Mouse (Mus musculus) heart, postnatal 0 days (tissue): Measurements from ENCODE around the gene Setdb1. TPM values are rescaled to one million over a fixed set of nuclear protein-coding genes. Genes with fewer than 3 reads are reported as not detected.
A peak's percentile ranks its signal among the peaks of the same experiment; 100 is the strongest.

Experiments
- ATAC-seq: fragments of 200-750 bp; cut with Nextera tagmentation; 2 replicates; pipeline ENCODE4 v1.8.0; 2017; ENCODE audit warnings: low read depth, moderate number of reproducible peaks, moderate library complexity; ENCODE audit not compliant: insufficient read depth
- DNase-seq: peaks from one replicate; pipeline ENCODE4 v3.0.0-alpha.2; 2016; ENCODE audit warnings: low spot score
- H3K27ac ChIP-seq: fragments of 300-500 bp; sonication (generic); 2 replicates; pipeline ENCODE4 v1.5.1; 2014; ENCODE audit warnings: low read depth, mild to moderate bottlenecking
- H3K27me3 ChIP-seq: fragments of 300-500 bp; sonication (generic); 2 replicates; pipeline ENCODE4 v1.6.1; 2014; ENCODE audit warnings: low read length, mixed read lengths; ENCODE audit not compliant: control insufficient read depth, insufficient read depth
- H3K36me3 ChIP-seq: fragments of 300-500 bp; sonication (generic); replicated peaks from 2 replicates; pipeline ENCODE4 v1.6.1; 2014; ENCODE audit warnings: low read length, mixed read lengths; ENCODE audit not compliant: control insufficient read depth, insufficient read depth
- H3K4me1 ChIP-seq: fragments of 300-500 bp; sonication (generic); 2 replicates; pipeline ENCODE4 v1.6.1; 2014; ENCODE audit warnings: antibody characterized with exemption; ENCODE audit not compliant: control insufficient read depth, insufficient read depth
- H3K4me2 ChIP-seq: fragments of 300-500 bp; sonication (generic); 2 replicates; pipeline ENCODE4 v1.6.1; 2014; ENCODE audit warnings: low read depth, mild to moderate bottlenecking, low read length, moderate library complexity
- H3K4me3 ChIP-seq: fragments of 300-500 bp; sonication (generic); 2 replicates; pipeline ENCODE4 v1.5.1; 2014; ENCODE audit warnings: low read depth, low read length
- H3K9ac ChIP-seq: fragments of 300-500 bp; sonication (generic); replicated peaks from 2 replicates; pipeline ENCODE4 v1.6.1; 2014; ENCODE audit warnings: low read depth, low read length, mixed read lengths
- H3K9me3 ChIP-seq: fragments of 300-500 bp; sonication (generic); replicated peaks from 2 replicates; pipeline ENCODE4 v1.6.1; 2016; ENCODE audit warnings: low read length; ENCODE audit not compliant: control insufficient read depth
- CTCF ChIP-seq: IDR thresholded peaks from 2 replicates; pipeline ENCODE4 v1.5.1; 2016; ENCODE audit warnings: antibody characterized with exemption, control low read depth, low read depth
- EP300 ChIP-seq: IDR thresholded peaks from 2 replicates; pipeline ENCODE4 v1.6.1; 2016; ENCODE audit warnings: antibody characterized with exemption, low read depth
- WGBS: fragments of 180-500 bp; shearing (Covaris S2); extraction: QIAGEN DNeasy Blood & Tissue Kit; methylation state at CpG from one replicate; pipeline ENCODE4 v1.1.7; 2014; 5-methylcytosine and 5-hydroxymethylcytosine counted together
- polyA plus RNA-seq: library from polyadenylated mRNA; unstranded; fragments of >200 nt; fragmentation: Nextera tagmentation; extraction: Ambion mirVana; gene quantifications from 2 replicates; pipeline ENCODE4 v1.2.1, GENCODE M21; 2015
- total RNA-seq: library from RNA; depleted of rRNA; stranded (reverse); fragments of >200 nt; gene quantifications from 2 replicates; pipeline ENCODE4 v1.2.3, GENCODE M21; 2014; ENCODE audit warnings: low replicate concordance

The Setdb1 gene
- total and polyA plus RNA-seq, 2 experiments from 2014 or later = 7.9 to 9.5 TPM

- H3K4me2 ChIP-seq = no peak overlapping the region
- no peak for ATAC-seq
These were observed 69.5 kb downstream of the Setdb1 start for GRCm38 (mm10) chr3:95287541-95287940.

GRCm38 (mm10) chr3:95286510-95286909 lies 70.5 kb downstream of the Setdb1 start:
- WGBS = 67% methylated on average over 7 of the region's 7 CpGs
- H3K9me3 ChIP-seq = no peaks in the 10 kb centered on the region
- no peak overlapping the region for H3K9ac ChIP-seq
- no peak overlapping the region for H3K27ac ChIP-seq
- H3K4me2 ChIP-seq = no peak overlapping the region
- no peak for ATAC-seq
- DNase-seq = no peak
- no peaks in the 10 kb centered on the region for H3K27me3 ChIP-seq
- peaks cover 9% of the 10 kb centered on the region for H3K4me1 ChIP-seq
- peaks cover 25% of the 10 kb centered on the region for H3K36me3 ChIP-seq
- no peak overlapping the region for H3K4me3 ChIP-seq
- TF ChIP-seq EP300 (no peak), CTCF (no peak)

More at GRCm38 (mm10) chr3:95287541-95287940, 69.5 kb downstream of the Setdb1 start:
- H3K4me1 ChIP-seq = peaks cover 9% of the 10 kb centered on the region
- no peak for DNase-seq
- TF ChIP-seq EP300 = no peak
- TF ChIP-seq CTCF = no peak
- H3K9me3 ChIP-seq = no peaks in the 10 kb centered on the region
- peaks cover 34% of the 10 kb centered on the region for H3K36me3 ChIP-seq
- no peak overlapping the region for H3K27ac ChIP-seq
- 76% methylated on average over 3 of the region's 3 CpGs for WGBS
- no peaks in the 10 kb centered on the region for H3K27me3 ChIP-seq
- no peak overlapping the region for H3K4me3 ChIP-seq
- no peak overlapping the region for H3K9ac ChIP-seq

- Histone ChIP-seq H3K9ac (no peak overlapping the region), H3K4me2 (no peak overlapping the region), H3K4me3 (no peak overlapping the region), H3K9me3 (no peaks in the 10 kb centered on the region), H3K4me1 (peaks cover 9% of the 10 kb centered on the region), H3K27ac (no peak overlapping the region), H3K27me3 (no peaks in the 10 kb centered on the region), H3K36me3 (peaks cover 20% of the 10 kb centered on the region)
- no peak for DNase-seq
- WGBS = 67% methylated on average over 5 of the region's 5 CpGs
- TF ChIP-seq CTCF (no peak), EP300 (no peak)
- no peak for ATAC-seq
These were observed 71.0 kb downstream of the Setdb1 start for GRCm38 (mm10) chr3:95286011-95286410.

- TF ChIP-seq CTCF (no peak), EP300 (no peak)
- Histone ChIP-seq H3K4me3 (no peak overlapping the region), H3K36me3 (peaks cover 14% of the 10 kb centered on the region), H3K4me1 (peaks cover 9% of the 10 kb centered on the region), H3K27ac (no peak overlapping the region), H3K27me3 (no peaks in the 10 kb centered on the region), H3K9me3 (no peaks in the 10 kb centered on the region), H3K4me2 (no peak overlapping the region), H3K9ac (no peak overlapping the region)
- ATAC-seq (no peak), DNase-seq (no peak)
- 95% methylated on average over 5 of the region's 5 CpGs for WGBS
These were observed 71.6 kb downstream of the Setdb1 start for GRCm38 (mm10) chr3:95285390-95285789.

GRCm38 (mm10) chr3:95284501-95285281 lies 72.3 kb downstream of the Setdb1 start:
- H3K36me3 ChIP-seq = peaks cover 14% of the 10 kb centered on the region
- peak overlapping the region; percentile 83; the same call in 1 of the 2 replicates for H3K9ac ChIP-seq
- no peaks in the 10 kb centered on the region for H3K27me3 ChIP-seq
- peak overlapping the region; percentile 85 for H3K4me2 ChIP-seq
- no peaks in the 10 kb centered on the region for H3K9me3 ChIP-seq
- WGBS = 89% methylated on average over 12 of the region's 12 CpGs
- H3K4me1 ChIP-seq = peaks cover 9% of the 10 kb centered on the region
- no peak for TF ChIP-seq CTCF
- no peak for TF ChIP-seq EP300
- H3K27ac ChIP-seq = no peak overlapping the region
- H3K4me3 ChIP-seq = peak overlapping the region; percentile 65; the same call in 1 of the 2 replicates
- DNase-seq = no peak
- ATAC-seq = no peak
